Mouse (Mus musculus) MN1 (cell line): ENCODE results near the gene Zfp366.

Source experiments
- DNase-seq: peaks from one replicate; pipeline ENCODE4 v3.0.0-alpha.2; 2016; ENCODE audit warnings: low spot score

Zfp366 gene

GRCm38 (mm10) chr13:99254215-99254614 lies 69.6 kb downstream of the Zfp366 start:
- DNase-seq, result no peak

DNA sequence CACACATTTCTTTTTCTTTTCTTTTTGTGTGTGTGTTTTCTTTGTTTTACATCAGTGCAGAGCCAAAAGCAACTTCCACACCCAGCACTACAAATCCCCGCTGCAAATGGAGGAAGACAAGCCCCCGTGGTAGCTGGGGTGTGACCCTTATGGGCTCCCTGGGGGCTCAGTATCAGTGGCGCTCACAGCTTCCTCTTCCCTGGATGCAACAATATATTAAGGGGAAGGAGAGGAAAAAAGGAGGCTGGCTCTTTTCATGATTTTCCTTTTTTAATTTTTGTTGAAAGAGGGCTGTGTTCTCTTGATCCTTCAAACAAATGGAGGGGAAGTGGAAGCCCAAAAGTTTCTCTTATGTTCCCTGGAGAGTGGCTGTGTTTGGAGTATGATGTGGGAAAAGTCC lies 70.2 kb downstream of the Zfp366 start:
- DNase-seq, result no peak

GRCm38 (mm10) chr13:99256916-99257315 lies 72.3 kb downstream of the Zfp366 start:
- DNase-seq, result no peak

GRCm38 (mm10) chr13:99258677-99259076 lies 74.1 kb downstream of the Zfp366 start:
- no peak for DNase-seq

DNA sequence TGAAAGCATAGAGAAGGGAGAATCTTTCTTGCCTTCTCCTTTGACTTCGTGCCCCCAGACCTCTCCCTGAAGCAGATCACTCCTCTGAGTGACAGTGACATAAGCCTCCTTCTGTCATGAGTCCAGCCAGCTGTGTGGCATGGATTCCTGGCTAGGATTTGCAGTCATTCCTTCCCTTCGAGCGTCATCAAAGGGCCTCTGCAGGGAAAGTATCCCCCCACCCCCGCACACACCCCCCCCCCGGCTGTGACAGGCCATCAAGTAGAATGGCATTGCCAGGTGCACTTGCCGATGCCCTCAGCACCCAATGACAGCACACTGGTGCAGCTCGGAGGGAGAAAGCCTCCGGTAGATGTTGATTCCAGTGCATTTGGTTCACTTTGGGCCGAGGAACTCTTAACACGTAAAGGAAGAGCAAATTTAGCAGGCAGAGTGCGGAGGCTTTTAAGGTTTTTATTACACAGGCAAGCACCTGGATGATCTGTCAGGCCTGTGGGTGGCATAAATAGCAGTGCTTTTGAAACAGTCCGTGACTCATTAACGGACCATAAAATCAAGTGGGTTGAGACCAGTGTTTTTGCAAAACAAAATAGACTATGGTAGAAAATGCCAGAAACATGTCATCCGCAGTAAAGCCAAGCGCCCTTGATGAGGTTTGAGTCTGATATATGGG lies 75.0 kb downstream of the Zfp366 start:
- no peak for DNase-seq

DNA sequence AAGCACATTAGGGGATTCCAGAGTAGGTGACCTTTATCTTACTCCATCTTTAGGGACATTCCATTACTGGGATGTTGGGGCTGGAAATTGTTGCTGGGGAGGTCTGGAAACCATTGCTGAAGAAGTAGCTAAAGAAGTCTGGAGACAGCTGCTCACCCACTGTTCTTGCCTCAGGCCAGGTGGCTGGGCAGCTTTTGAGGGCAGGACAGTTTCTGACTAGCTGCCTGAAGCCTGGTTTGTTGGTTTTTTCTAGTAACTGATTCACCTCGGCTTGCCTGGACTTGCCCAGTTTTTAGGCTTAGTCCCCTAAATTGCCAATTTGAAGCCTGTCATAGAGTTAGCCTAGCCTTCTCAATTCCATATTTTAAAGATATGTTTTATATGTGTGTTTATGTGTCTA lies 77.8 kb downstream of the Zfp366 start:
- DNase-seq, result no peak

DNA sequence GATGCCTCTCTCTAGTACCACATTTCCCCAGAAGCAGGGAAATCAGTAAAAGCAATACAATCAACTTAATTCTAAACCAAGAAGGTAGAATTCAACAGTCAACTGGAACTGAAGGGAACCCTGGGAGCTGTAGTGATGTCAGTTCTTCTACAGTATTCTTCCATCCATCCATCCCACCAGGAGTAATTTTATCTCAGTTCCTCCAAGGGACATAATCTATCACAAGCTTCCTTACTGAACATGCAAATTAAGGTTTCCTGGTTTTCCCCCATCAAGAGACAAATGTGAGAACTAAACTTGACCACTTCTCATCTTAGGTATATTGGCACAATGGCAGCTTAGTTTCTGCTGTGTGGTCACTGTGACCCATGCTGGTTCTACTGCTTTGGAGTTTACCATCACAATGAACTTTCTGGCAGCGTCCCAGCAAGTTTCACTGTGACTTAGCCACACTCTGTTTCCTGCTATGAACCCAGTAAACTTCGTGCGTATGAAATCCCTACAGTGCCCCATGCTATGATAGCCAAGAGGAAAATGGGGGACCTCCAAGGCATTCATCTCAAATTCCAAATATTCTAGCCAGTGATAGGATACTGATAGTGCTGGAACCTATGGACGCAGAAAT lies 78.6 kb downstream of the Zfp366 start:
- no peak for DNase-seq

DNA sequence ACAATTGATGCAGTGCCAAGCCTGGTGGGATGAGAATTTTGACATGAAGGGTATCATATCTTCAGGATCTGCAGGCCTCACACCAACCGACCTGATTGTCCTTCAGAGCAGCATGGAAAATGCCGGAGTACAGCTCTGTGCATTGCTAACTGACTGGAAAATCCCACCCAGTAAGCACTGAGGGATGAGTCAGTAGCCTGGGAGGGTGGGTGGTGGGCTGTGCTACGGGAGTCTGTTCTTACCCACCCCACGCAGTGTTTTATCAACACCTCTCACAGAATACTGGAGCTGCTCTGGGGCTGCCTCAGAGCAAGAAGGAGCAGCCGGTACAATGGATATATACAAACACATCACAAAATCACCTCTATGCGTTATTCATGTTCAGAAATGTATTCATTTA lies 79.9 kb downstream of the Zfp366 start:
- no peak for DNase-seq

DNA sequence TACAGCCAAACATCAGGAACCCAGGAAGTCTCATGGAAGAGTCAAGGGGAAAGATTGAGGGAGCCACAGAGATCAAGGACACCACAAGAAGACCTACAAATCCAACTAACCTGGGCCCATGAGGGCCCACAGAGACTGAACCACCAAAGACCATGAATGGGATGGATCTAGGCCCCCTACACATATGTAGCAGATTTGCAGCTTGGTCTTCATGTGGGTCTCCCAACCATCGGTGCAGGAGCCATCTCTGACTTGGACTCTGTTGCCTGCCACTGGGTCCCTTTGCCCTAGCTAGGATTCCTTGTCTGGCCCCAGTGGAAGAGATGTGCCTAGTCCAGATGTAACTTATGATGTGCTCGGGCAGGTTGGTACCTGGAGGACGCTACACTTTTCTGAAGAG lies 87.4 kb downstream of the Zfp366 start:
- no peak for DNase-seq

GRCm38 (mm10) chr13:99277521-99277920 lies 92.9 kb downstream of the Zfp366 start:
- no peak for DNase-seq

DNA sequence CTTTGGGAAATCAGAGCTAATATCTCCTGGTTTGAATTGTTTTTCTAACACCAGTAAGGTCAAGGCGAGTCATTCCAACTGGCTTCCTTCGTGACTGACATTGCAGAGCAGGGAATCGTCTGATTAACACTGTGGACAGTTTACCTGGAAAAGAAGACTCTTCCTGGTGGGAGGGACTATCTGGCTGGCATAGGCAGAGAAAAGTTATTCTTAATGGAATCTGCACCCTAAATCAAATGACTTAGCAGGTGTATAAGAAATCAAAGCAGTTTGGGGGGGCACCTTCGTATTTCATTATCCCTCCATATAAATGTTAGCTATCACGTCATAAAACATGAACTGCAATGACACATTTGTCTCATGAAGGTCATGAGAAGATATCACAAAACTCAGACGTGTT lies 93.9 kb downstream of the Zfp366 start:
- DNase-seq, result no peak

GRCm38 (mm10) chr13:99279351-99279750 lies 94.7 kb downstream of the Zfp366 start:
- DNase-seq, result no peak

DNA sequence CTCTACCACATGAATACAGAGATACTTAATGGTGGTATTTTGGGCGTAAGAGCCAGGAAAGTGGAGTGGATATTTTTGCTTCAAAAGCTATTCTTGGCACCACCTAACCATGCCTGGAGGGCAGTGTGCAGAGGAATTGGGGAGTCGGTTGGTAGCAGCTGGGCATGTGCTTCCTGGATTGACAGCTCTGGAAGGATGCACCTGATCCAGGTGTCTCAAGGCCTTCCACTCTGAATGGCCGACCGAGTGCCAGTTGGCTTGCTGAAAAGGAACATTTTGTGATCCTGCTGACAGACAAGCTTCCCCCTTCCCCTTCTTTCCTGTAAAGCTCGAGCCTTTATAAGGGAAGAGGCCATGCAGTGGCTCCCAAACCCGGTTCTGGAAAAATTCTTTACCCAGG lies 98.3 kb downstream of the Zfp366 start:
- DNase-seq, result no peak

DNA sequence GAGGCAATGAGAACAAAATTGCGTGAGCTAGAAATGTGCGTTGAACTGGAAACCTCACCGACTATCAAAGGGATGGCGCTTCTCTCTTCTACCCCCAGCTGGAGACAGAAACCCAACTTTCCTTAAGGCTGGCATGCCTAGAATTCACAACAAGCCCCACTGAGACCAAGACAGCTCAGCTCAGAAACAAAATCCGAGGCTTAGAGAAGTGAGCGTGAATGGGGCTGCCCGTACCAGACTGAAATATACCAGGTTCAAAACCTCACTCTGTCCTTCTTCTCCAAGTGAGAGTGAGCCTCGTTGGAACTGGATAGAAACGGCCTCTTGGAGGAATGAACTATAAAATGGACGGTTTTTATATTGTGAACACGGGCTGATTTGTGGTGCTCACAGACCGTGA lies 99.3 kb downstream of the Zfp366 start:
- DNase-seq, result no peak

GRCm38 (mm10) chr13:99284400-99285160 lies 100.0 kb downstream of the Zfp366 start:
- no peak for DNase-seq

- DNase-seq, result no peak
These were observed 100.6 kb downstream of the Zfp366 start for GRCm38 (mm10) chr13:99285241-99285640.

DNA sequence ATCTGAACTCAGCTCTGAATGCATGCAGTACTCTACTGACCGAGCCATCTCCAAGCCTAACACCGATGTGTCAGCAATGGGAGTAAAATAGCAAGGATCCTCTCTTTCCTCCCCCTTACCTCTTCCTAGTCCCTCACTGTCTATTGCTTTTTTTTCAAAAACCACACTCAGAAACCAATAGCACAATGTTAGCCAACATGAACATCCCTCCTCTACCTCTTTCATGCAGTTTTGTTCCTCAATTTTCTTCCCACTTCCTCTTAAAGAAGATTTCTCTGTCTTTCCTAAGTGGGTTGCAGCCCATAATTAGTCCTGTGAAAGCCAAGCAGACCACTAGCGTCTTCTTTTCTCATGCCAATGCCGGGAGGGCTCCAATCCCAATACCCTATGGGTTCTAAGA lies 102.6 kb downstream of the Zfp366 start:
- DNase-seq, result no peak

DNA sequence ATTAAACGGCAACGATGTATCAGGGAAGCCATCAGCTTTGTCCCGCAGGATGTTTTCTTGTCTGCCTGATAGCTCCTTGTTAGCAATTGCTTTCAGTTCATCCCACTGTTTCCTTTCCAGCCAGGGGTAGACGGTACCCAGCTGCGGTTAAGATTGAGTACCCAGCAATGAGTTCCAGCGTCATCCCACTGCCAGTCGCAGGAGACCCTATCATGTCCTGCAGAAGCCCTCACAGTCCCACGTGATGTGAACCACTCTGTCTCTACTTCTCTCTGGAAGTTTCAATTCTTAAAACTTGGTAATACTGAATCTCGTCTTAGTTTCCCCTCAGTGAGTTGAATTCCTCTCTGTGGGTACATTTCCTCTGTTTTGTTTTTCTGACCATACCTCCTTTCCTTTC lies 103.2 kb downstream of the Zfp366 start:
- no peak for DNase-seq

- DNase-seq, result no peak
These were observed 106.1 kb downstream of the Zfp366 start for GRCm38 (mm10) chr13:99290766-99291165.

DNA sequence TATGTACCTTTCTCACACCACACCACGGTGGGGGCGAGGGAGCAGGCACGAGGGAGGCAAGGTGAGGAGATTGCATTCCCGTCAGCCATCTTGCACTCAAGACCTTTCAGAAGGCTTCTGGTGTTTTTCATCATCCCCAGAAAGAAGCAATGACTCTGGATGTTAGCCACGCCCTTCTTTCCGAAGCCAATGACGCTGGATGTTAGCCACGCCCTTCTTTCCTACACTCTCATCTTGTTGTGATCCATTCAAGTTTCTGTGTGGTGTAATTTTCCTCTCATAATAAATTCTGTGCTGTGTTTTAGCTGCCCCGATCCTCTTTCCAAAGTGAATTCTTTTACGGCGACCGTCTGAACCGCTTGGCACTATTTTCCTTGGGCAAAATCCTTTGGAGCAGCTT lies 109.6 kb downstream of the Zfp366 start:
- DNase-seq, result no peak

GRCm38 (mm10) chr13:99299921-99300320 lies 115.3 kb downstream of the Zfp366 start:
- DNase-seq, result no peak
